Mouse (Mus musculus) liver, embryonic 16.5 days (tissue): ENCODE data around the gene Myh3. TPM values are rescaled to one million over a fixed set of nuclear protein-coding genes. Genes with fewer than 3 reads are reported as not detected.

ENCODE experiments used
- ATAC-seq: fragments of 200-750 bp; cut with Nextera tagmentation; 2 replicates; pipeline ENCODE4 v1.8.0; 2017; ENCODE audit warnings: low read depth, mild to moderate bottlenecking, moderate number of reproducible peaks, moderate library complexity
- H3K27ac ChIP-seq: fragments of 300-500 bp; sonication (generic); 2 replicates; pipeline ENCODE4 v1.5.1; 2014; ENCODE audit warnings: mild to moderate bottlenecking, low read length
- H3K27me3 ChIP-seq: fragments of 300-500 bp; sonication (generic); 2 replicates; pipeline ENCODE4 v1.6.1; 2014; ENCODE audit warnings: low read depth, low read length, mixed read lengths; ENCODE audit not compliant: control insufficient read depth, insufficient read depth
- H3K36me3 ChIP-seq: fragments of 300-500 bp; sonication (generic); 2 replicates; pipeline ENCODE4 v1.6.1; 2014; ENCODE audit warnings: mild to moderate bottlenecking; ENCODE audit not compliant: control insufficient read depth, insufficient read depth
- H3K4me1 ChIP-seq: fragments of 300-500 bp; sonication (generic); 2 replicates; pipeline ENCODE4 v1.6.1; 2014; ENCODE audit warnings: low read depth, low read length, mixed read lengths; ENCODE audit not compliant: control insufficient read depth
- H3K4me2 ChIP-seq: fragments of 300-500 bp; sonication (generic); 2 replicates; pipeline ENCODE4 v1.6.1; 2014; ENCODE audit warnings: low read depth, low read length, mixed read lengths
- H3K4me3 ChIP-seq: fragments of 300-500 bp; sonication (generic); 2 replicates; pipeline ENCODE4 v1.5.1; 2014; ENCODE audit warnings: low read depth, mild to moderate bottlenecking, low read length
- H3K9ac ChIP-seq: fragments of 300-500 bp; sonication (generic); 2 replicates; pipeline ENCODE4 v1.6.1; 2014; ENCODE audit warnings: low read depth, low read length
- H3K9me3 ChIP-seq: fragments of 300-500 bp; sonication (generic); replicated peaks from 2 replicates; pipeline ENCODE4 v1.6.1; 2016; ENCODE audit warnings: low read length; ENCODE audit not compliant: control insufficient read depth
- WGBS: fragments of 180-500 bp; shearing (Covaris S2); extraction: QIAGEN DNeasy Blood & Tissue Kit; methylation state at CpG from one replicate; pipeline ENCODE4 v1.1.7; 2014; ENCODE audit not compliant: insufficient replicate concordance; 5-methylcytosine and 5-hydroxymethylcytosine counted together
- polyA plus RNA-seq: library from polyadenylated mRNA; unstranded; fragments of >200 nt; fragmentation: Nextera tagmentation; extraction: Ambion mirVana; gene quantifications from 2 replicates; pipeline ENCODE4 v1.2.1, GENCODE M21; 2015

Myh3 gene
- polyA plus RNA-seq, 1 experiment from 2014 or later: 7.0 TPM

- Histone ChIP-seq H3K9ac (no peak overlapping the region), H3K4me1 (no peaks in the 10 kb centered on the region), H3K27ac (no peak overlapping the region), H3K4me3 (no peak overlapping the region), H3K9me3 (no peaks in the 10 kb centered on the region), H3K4me2 (no peak overlapping the region), H3K27me3 (no peaks in the 10 kb centered on the region), H3K36me3 (no peaks in the 10 kb centered on the region)
- ATAC-seq: no peak
- 46% methylated on average over 4 of the region's 4 CpGs for WGBS
Measured at GRCm38 (mm10) chr11:67105689-67106088, 27.6 kb downstream of the Myh3 start.

GRCm38 (mm10) chr11:67106973-67107372, 28.9 kb downstream of the Myh3 start:
- Histone ChIP-seq H3K4me3 (no peak overlapping the region), H3K4me1 (no peaks in the 10 kb centered on the region)

GRCm38 (mm10) chr11:67110168-67110948, 32.3 kb downstream of the Myh3 start:
- WGBS: 28% methylated on average over 5 of the region's 5 CpGs
- no peaks in the 10 kb centered on the region for H3K9me3 ChIP-seq

More at GRCm38 (mm10) chr11:67106973-67107372, 28.9 kb downstream of the Myh3 start:
- no peak overlapping the region for H3K27ac ChIP-seq
- no peak overlapping the region for H3K4me2 ChIP-seq
- 76% methylated on average over 10 of the region's 10 CpGs for whole genome bisulfite sequencing
- no peaks in the 10 kb centered on the region for H3K27me3 ChIP-seq
- no peak for ATAC-seq
- H3K36me3 ChIP-seq: no peaks in the 10 kb centered on the region
- no peaks in the 10 kb centered on the region for H3K9me3 ChIP-seq
- H3K9ac ChIP-seq: no peak overlapping the region

GRCm38 (mm10) chr11:67112019-67112850, 34.1 kb downstream of the Myh3 start:
- Histone ChIP-seq H3K27ac (no peak overlapping the region), H3K4me3 (no peak overlapping the region), H3K27me3 (no peaks in the 10 kb centered on the region), H3K4me1 (no peaks in the 10 kb centered on the region), H3K9ac (no peak overlapping the region), H3K9me3 (no peaks in the 10 kb centered on the region), H3K4me2 (no peak overlapping the region), H3K36me3 (no peaks in the 10 kb centered on the region)
- ATAC-seq: no peak
- WGBS: 14% methylated on average over 11 of the region's 11 CpGs

More at GRCm38 (mm10) chr11:67110168-67110948, 32.3 kb downstream of the Myh3 start:
- ATAC-seq: no peak
- H3K4me3 ChIP-seq: no peak overlapping the region
- no peak overlapping the region for H3K4me2 ChIP-seq
- no peaks in the 10 kb centered on the region for H3K36me3 ChIP-seq
- no peak overlapping the region for H3K9ac ChIP-seq
- H3K4me1 ChIP-seq: no peaks in the 10 kb centered on the region
- H3K27ac ChIP-seq: no peak overlapping the region
- no peaks in the 10 kb centered on the region for H3K27me3 ChIP-seq

GRCm38 (mm10) chr11:67112851-67113202, 34.7 kb downstream of the Myh3 start:
- H3K27ac ChIP-seq: no peak overlapping the region
- no peaks in the 10 kb centered on the region for H3K27me3 ChIP-seq
- ATAC-seq: no peak
- H3K4me3 ChIP-seq: no peak overlapping the region
- no peaks in the 10 kb centered on the region for H3K9me3 ChIP-seq
- H3K4me1 ChIP-seq: no peaks in the 10 kb centered on the region
- H3K9ac ChIP-seq: no peak overlapping the region
- no peaks in the 10 kb centered on the region for H3K36me3 ChIP-seq
- H3K4me2 ChIP-seq: no peak overlapping the region
- WGBS: 40% methylated on average over 11 of the region's 11 CpGs

GRCm38 (mm10) chr11:67113381-67113780, 35.3 kb downstream of the Myh3 start:
- H3K4me2 ChIP-seq: no peak overlapping the region
- H3K4me3 ChIP-seq: no peak overlapping the region
- no peaks in the 10 kb centered on the region for H3K36me3 ChIP-seq
- H3K4me1 ChIP-seq: no peaks in the 10 kb centered on the region
- WGBS: 61% methylated on average over 6 of the region's 6 CpGs
- no peak overlapping the region for H3K9ac ChIP-seq
- ATAC-seq: no peak
- H3K27me3 ChIP-seq: no peaks in the 10 kb centered on the region
- H3K9me3 ChIP-seq: no peaks in the 10 kb centered on the region
- no peak overlapping the region for H3K27ac ChIP-seq

- 68% methylated on average over 5 of the region's 5 CpGs for WGBS
- no peak overlapping the region for H3K9ac ChIP-seq
- no peaks in the 10 kb centered on the region for H3K27me3 ChIP-seq
- no peak overlapping the region for H3K27ac ChIP-seq
- no peaks in the 10 kb centered on the region for H3K4me1 ChIP-seq
- H3K4me3 ChIP-seq: no peak overlapping the region
- no peak for ATAC-seq
- no peak overlapping the region for H3K4me2 ChIP-seq
- H3K36me3 ChIP-seq: no peaks in the 10 kb centered on the region
- H3K9me3 ChIP-seq: no peaks in the 10 kb centered on the region
Measured at GRCm38 (mm10) chr11:67114261-67114660, 36.2 kb downstream of the Myh3 start.

GRCm38 (mm10) chr11:67114901-67115300, 36.8 kb downstream of the Myh3 start:
- H3K4me3 ChIP-seq: no peak overlapping the region
- H3K4me2 ChIP-seq: no peak overlapping the region
- no peak overlapping the region for H3K9ac ChIP-seq
- H3K36me3 ChIP-seq: no peaks in the 10 kb centered on the region
- H3K9me3 ChIP-seq: no peaks in the 10 kb centered on the region
- H3K27ac ChIP-seq: no peak overlapping the region
- no peaks in the 10 kb centered on the region for H3K4me1 ChIP-seq
- 74% methylated on average over 12 of the region's 12 CpGs for WGBS
- no peak for ATAC-seq
- H3K27me3 ChIP-seq: no peaks in the 10 kb centered on the region

GRCm38 (mm10) chr11:67116725-67117124, 38.6 kb downstream of the Myh3 start:
- Histone ChIP-seq H3K4me1 (no peaks in the 10 kb centered on the region), H3K27me3 (no peaks in the 10 kb centered on the region), H3K4me3 (no peak overlapping the region), H3K9me3 (no peaks in the 10 kb centered on the region), H3K4me2 (no peak overlapping the region), H3K9ac (no peak overlapping the region), H3K36me3 (no peaks in the 10 kb centered on the region), H3K27ac (no peak overlapping the region)
- ATAC-seq: no peak
- WGBS: 47% methylated on average over 5 of the region's 5 CpGs
